Mouse (Mus musculus): Measurements from ENCODE around the gene Col4a6. TPM values are rescaled to one million over a fixed set of nuclear protein-coding genes. Genes with fewer than 3 reads are reported as not detected.
A peak's percentile ranks its signal among the peaks of the same experiment; 100 is the strongest.

Gene Col4a6
- polyA plus RNA-seq, 1 experiment: 0.01 TPM

- Histone ChIP-seq H3K79me2 (ENCODE audit: control insufficient read depth, insufficient read depth) (no peaks in the 10 kb centered on the region), H3K4me3 (ENCODE audit: insufficient read depth, poor library complexity, severe bottlenecking) (no peak overlapping the region), H3ac (ENCODE audit: control insufficient read depth, insufficient read length, low read depth) (no peak overlapping the region), H3K79me3 (ENCODE audit: low read depth) (no peaks in the 10 kb centered on the region), H3K27me3 (ENCODE audit: control insufficient read depth, insufficient read depth, insufficient read length) (no peaks in the 10 kb centered on the region), H3K36me3 (ENCODE audit: control insufficient read depth, insufficient read depth) (no peaks in the 10 kb centered on the region)
- TF ChIP-seq CTCF (IDR thresholded peaks at IDR 0.05; ENCODE audit: control insufficient read depth, insufficient read depth, insufficient read length) (no peak), FOSL1 (IDR thresholded peaks at IDR 0.05; ENCODE audit: insufficient read depth, low read length, poor library complexity, severe bottlenecking) (no peak), MYOD1 (IDR thresholded peaks at IDR 0.05; ENCODE audit: control insufficient read depth, insufficient read length, low read depth) (no peak), CEBPB (IDR thresholded peaks at IDR 0.05; ENCODE audit: low read depth) (no peak), MAX (IDR thresholded peaks at IDR 0.05) (no peak)
Observed at GRCm38 (mm10) chrX:141316217-141316616, 157.7 kb downstream of the Col4a6 start.

DNA sequence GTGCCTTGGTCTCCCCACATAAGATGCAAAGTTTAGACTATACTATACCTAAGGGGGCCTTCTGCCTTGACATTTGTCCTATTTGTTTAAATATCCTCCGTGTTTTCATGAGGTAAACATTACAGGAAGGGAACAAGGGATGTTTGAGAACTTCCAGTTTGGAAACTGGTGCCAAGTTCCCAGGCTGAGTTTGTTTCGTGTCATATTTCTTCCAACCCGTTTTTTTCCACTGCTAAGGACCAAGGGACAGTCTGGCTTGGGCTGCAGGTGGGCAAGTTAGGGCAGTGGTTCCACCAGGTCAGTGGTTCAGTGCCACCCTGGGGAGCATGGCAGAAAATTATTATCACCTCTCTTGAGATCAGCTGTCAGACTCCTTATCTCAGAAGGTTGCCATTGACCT lies 158.1 kb downstream of the Col4a6 start:
- H3K4me3 ChIP-seq (ENCODE audit: insufficient read depth, poor library complexity, severe bottlenecking): no peak overlapping the region
- H3ac ChIP-seq (ENCODE audit: control insufficient read depth, insufficient read length, low read depth): no peak overlapping the region
- no peaks in the 10 kb centered on the region for H3K36me3 ChIP-seq (ENCODE audit: control insufficient read depth, insufficient read depth)
- no peaks in the 10 kb centered on the region for H3K79me2 ChIP-seq (ENCODE audit: control insufficient read depth, insufficient read depth)
- no peaks in the 10 kb centered on the region for H3K27me3 ChIP-seq (ENCODE audit: control insufficient read depth, insufficient read depth, insufficient read length)
- no peaks in the 10 kb centered on the region for H3K79me3 ChIP-seq (ENCODE audit: low read depth)
- no peak for TF ChIP-seq MAX (IDR thresholded peaks at IDR 0.05)
- no peak for TF ChIP-seq MYOD1 (IDR thresholded peaks at IDR 0.05; ENCODE audit: control insufficient read depth, insufficient read length, low read depth)
- TF ChIP-seq CTCF (IDR thresholded peaks at IDR 0.05; ENCODE audit: control insufficient read depth, insufficient read depth, insufficient read length): no peak
- TF ChIP-seq USF1 (IDR thresholded peaks at IDR 0.05; ENCODE audit: low read depth): no peak
- no peak for TF ChIP-seq CEBPB (IDR thresholded peaks at IDR 0.05; ENCODE audit: low read depth)
- TF ChIP-seq MYOG (IDR thresholded peaks at IDR 0.05; ENCODE audit: control insufficient read depth, extremely low read depth, insufficient read length): no peak
- TF ChIP-seq FOSL1 (IDR thresholded peaks at IDR 0.05; ENCODE audit: insufficient read depth, low read length, poor library complexity, severe bottlenecking): no peak

- H3ac ChIP-seq (ENCODE audit: control insufficient read depth, insufficient read length, low read depth): no peak overlapping the region
- H3K27me3 ChIP-seq (ENCODE audit: control insufficient read depth, insufficient read depth, insufficient read length): no peaks in the 10 kb centered on the region
- H3K79me2 ChIP-seq (ENCODE audit: control insufficient read depth, insufficient read depth): no peaks in the 10 kb centered on the region
- no peak overlapping the region for H3K4me3 ChIP-seq (ENCODE audit: insufficient read depth, poor library complexity, severe bottlenecking)
- no peaks in the 10 kb centered on the region for H3K79me3 ChIP-seq (ENCODE audit: low read depth)
- TF ChIP-seq CEBPB (IDR thresholded peaks at IDR 0.05; ENCODE audit: low read depth): peak; percentile 52
- TF ChIP-seq MYOD1 (IDR thresholded peaks at IDR 0.05; ENCODE audit: control insufficient read depth, insufficient read length, low read depth): peak; percentile 48
- no peak for TF ChIP-seq MAX (IDR thresholded peaks at IDR 0.05)
- TF ChIP-seq USF1 (IDR thresholded peaks at IDR 0.05; ENCODE audit: low read depth): peak; percentile 92
- H3K36me3 ChIP-seq (ENCODE audit: control insufficient read depth, insufficient read depth): no peaks in the 10 kb centered on the region
Observed at GRCm38 (mm10) chrX:141292702-141293462, 181.0 kb downstream of the Col4a6 start.

DNA sequence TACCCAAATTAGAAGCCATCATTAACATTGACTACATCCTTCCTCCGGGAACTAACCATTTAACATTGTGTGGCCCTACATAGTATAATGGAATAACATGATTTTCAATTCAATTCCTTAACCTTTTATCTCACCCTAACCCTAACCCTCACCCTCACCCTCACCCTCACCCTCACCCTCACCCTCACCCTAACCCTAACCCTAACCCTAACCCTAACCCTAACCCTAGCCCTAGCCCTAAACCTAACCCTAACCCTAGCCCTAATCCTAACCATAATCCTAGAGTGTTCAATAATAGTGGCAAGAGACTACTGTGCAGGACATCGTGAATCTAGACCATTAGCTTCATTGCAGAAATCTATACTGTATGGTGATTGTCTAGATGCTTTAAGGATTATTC lies 197.5 kb downstream of the Col4a6 start:
- H3K27me3 ChIP-seq (ENCODE audit: control insufficient read depth, insufficient read depth, insufficient read length): no peaks in the 10 kb centered on the region
- H3K36me3 ChIP-seq (ENCODE audit: control insufficient read depth, insufficient read depth): no peaks in the 10 kb centered on the region
- H3K79me3 ChIP-seq (ENCODE audit: low read depth): no peaks in the 10 kb centered on the region
- TF ChIP-seq FOSL1 (IDR thresholded peaks at IDR 0.05; ENCODE audit: insufficient read depth, low read length, poor library complexity, severe bottlenecking) (no peak), MYOD1 (IDR thresholded peaks at IDR 0.05; ENCODE audit: control insufficient read depth, insufficient read length, low read depth) (no peak), CTCF (IDR thresholded peaks at IDR 0.05; ENCODE audit: control insufficient read depth, insufficient read depth, insufficient read length) (no peak), MAX (IDR thresholded peaks at IDR 0.05) (no peak), USF1 (IDR thresholded peaks at IDR 0.05; ENCODE audit: low read depth) (no peak), CEBPB (IDR thresholded peaks at IDR 0.05; ENCODE audit: low read depth) (no peak), MYOG (IDR thresholded peaks at IDR 0.05; ENCODE audit: control insufficient read depth, extremely low read depth, insufficient read length) (no peak)
- no peak overlapping the region for H3K4me3 ChIP-seq (ENCODE audit: insufficient read depth, poor library complexity, severe bottlenecking)
- H3ac ChIP-seq (ENCODE audit: control insufficient read depth, insufficient read length, low read depth): no peak overlapping the region
- H3K79me2 ChIP-seq (ENCODE audit: control insufficient read depth, insufficient read depth): no peaks in the 10 kb centered on the region

DNA sequence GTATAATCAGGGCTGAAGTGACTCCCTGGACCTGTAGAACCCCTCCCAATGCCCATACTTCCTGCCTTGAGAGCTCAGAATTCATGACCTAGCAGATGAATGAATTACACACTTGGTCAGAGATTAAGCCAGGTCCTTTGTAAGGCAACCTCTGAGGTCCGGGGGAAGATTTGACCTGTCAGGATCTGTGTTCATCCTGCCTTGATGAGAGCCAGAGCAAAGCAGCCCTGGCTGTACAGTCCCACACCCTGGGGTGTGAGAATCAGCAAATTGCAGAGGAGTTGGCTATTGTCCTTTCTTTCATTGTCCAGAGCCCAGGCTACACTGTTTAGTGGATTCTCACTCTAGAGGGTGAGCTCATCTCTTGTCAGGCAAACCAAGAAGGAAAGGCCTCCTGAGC lies 207.9 kb downstream of the Col4a6 start:
- Histone ChIP-seq H3ac (ENCODE audit: control insufficient read depth, insufficient read length, low read depth) (no peak overlapping the region), H3K4me3 (ENCODE audit: insufficient read depth, poor library complexity, severe bottlenecking) (no peak overlapping the region), H3K79me2 (ENCODE audit: control insufficient read depth, insufficient read depth) (no peaks in the 10 kb centered on the region), H3K79me3 (ENCODE audit: low read depth) (no peaks in the 10 kb centered on the region), H3K27me3 (ENCODE audit: control insufficient read depth, insufficient read depth, insufficient read length) (no peaks in the 10 kb centered on the region), H3K36me3 (ENCODE audit: control insufficient read depth, insufficient read depth) (no peaks in the 10 kb centered on the region)
- TF ChIP-seq MAX (IDR thresholded peaks at IDR 0.05) (no peak), MYOG (IDR thresholded peaks at IDR 0.05; ENCODE audit: control insufficient read depth, extremely low read depth, insufficient read length) (no peak), MYOD1 (IDR thresholded peaks at IDR 0.05; ENCODE audit: control insufficient read depth, insufficient read length, low read depth) (no peak), USF1 (IDR thresholded peaks at IDR 0.05; ENCODE audit: low read depth) (no peak)

GRCm38 (mm10) chrX:141249636-141250035 lies 224.2 kb downstream of the Col4a6 start:
- Histone ChIP-seq H3K36me3 (ENCODE audit: control insufficient read depth, insufficient read depth) (no peaks in the 10 kb centered on the region), H3K27me3 (ENCODE audit: control insufficient read depth, insufficient read depth, insufficient read length) (no peaks in the 10 kb centered on the region), H3K79me2 (ENCODE audit: control insufficient read depth, insufficient read depth) (no peaks in the 10 kb centered on the region), H3ac (ENCODE audit: control insufficient read depth, insufficient read length, low read depth) (no peak overlapping the region), H3K79me3 (ENCODE audit: low read depth) (no peaks in the 10 kb centered on the region), H3K4me3 (ENCODE audit: insufficient read depth, poor library complexity, severe bottlenecking) (no peak overlapping the region)
- no peak for TF ChIP-seq CEBPB (IDR thresholded peaks at IDR 0.05; ENCODE audit: low read depth)
- TF ChIP-seq FOSL1 (IDR thresholded peaks at IDR 0.05; ENCODE audit: insufficient read depth, low read length, poor library complexity, severe bottlenecking): no peak
- TF ChIP-seq CTCF (IDR thresholded peaks at IDR 0.05; ENCODE audit: control insufficient read depth, insufficient read depth, insufficient read length): no peak
- TF ChIP-seq USF1 (IDR thresholded peaks at IDR 0.05; ENCODE audit: low read depth): no peak
- no peak for TF ChIP-seq MYOG (IDR thresholded peaks at IDR 0.05; ENCODE audit: control insufficient read depth, extremely low read depth, insufficient read length)
- TF ChIP-seq MAX (IDR thresholded peaks at IDR 0.05): no peak
- TF ChIP-seq MYOD1 (IDR thresholded peaks at IDR 0.05; ENCODE audit: control insufficient read depth, insufficient read length, low read depth): no peak

All from C2C12 (cell line).